Mouse (Mus musculus) heart, embryonic 14.5 days (tissue): ENCODE data around the gene Olfr287. TPM values are rescaled to one million over a fixed set of nuclear protein-coding genes. Genes with fewer than 3 reads are reported as not detected.

Source experiments
- polyA plus RNA-seq: library from polyadenylated mRNA; unstranded; fragments of >200 nt; fragmentation: Nextera tagmentation; extraction: Ambion mirVana; gene quantifications from 2 replicates; pipeline ENCODE4 v1.2.1, GENCODE M21; 2014

Gene Olfr287
- polyA plus RNA-seq, 1 experiment from 2014 or later = not detected

Other genes starting within 250 kb of the Olfr287 start
- 9.4 and 13.3 TPM in 2 replicates for gene Col2a1, start 216.4 kb downstream of the Olfr287 start, polyA plus RNA-seq
- gene Pfkm, start 128.5 kb downstream of the Olfr287 start, polyA plus RNA-seq = 108 and 111 TPM in 2 replicates
- 21.2 and 22.7 TPM in 2 replicates for gene Senp1, start 127.3 kb downstream of the Olfr287 start, polyA plus RNA-seq
- 109 and 111 TPM in 2 replicates for gene Asb8, start 55.4 kb downstream of the Olfr287 start, polyA plus RNA-seq
- 1.1 and 1.3 TPM in 2 replicates for gene Ccdc184, start 53.9 kb downstream of the Olfr287 start, polyA plus RNA-seq
- gene Olfr288, start 25.5 kb downstream of the Olfr287 start, polyA plus RNA-seq = not detected in 2 replicates
- not detected in 2 replicates for gene Gm44579, start 79 bp downstream of the Olfr287 start, polyA plus RNA-seq
- gene Olfr286, start 13.4 kb upstream of the Olfr287 start, polyA plus RNA-seq = not detected in 2 replicates
- gene H1fnt, start 36.2 kb upstream of the Olfr287 start, polyA plus RNA-seq = not detected in 2 replicates
- 1.5 and 1.6 TPM in 2 replicates for gene Zfp641, start 75.1 kb upstream of the Olfr287 start, polyA plus RNA-seq
- gene Olfr285, start 96.3 kb upstream of the Olfr287 start, polyA plus RNA-seq = not detected in 2 replicates
- not detected in 2 replicates for gene Olfr284, start 119.9 kb upstream of the Olfr287 start, polyA plus RNA-seq
- gene Olfr283, start 159.9 kb upstream of the Olfr287 start, polyA plus RNA-seq = not detected in 2 replicates
- not detected in 2 replicates for gene Olfr282, start 210.2 kb upstream of the Olfr287 start, polyA plus RNA-seq
- not detected in 2 replicates for gene Olfr281, start 231.5 kb upstream of the Olfr287 start, polyA plus RNA-seq
- gene OR5BS1P, start 248.8 kb upstream of the Olfr287 start, polyA plus RNA-seq = not detected in 2 replicates